Mouse (Mus musculus) layer of hippocampus, adult 9-10 months (tissue): Measurements from ENCODE around the gene Dhrs2.
A peak's percentile ranks its signal among the peaks of the same experiment; 100 is the strongest.

Source experiments
- DNase-seq: peaks from one replicate; pipeline ENCODE4 v3.0.0; 2022; ENCODE audit warnings: low spot score

The Dhrs2 gene

DNA sequence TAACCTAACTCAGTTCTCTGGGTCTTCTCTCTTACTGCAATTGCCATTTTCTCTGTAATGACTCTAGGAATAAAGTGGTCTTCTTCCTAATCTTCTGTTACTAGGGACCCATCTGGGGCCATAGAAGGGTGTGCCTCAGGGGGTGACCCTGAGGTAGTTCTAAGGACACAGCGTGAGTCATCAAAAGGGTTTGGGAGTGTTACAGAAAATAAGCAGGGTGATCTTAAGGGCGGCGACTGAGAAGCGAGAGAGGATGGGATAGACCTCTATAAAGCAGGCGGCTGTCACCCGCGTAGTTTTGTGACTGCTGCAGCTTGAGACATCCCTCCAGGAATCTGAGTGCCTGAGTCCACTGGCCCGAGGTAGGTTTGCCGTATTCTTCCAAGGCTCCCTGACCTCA is at the start of gene Dhrs2:
Dhrs2 (plus strand) TSS at position 301 of the 400 bp plus-strand sequence.
- no peak for DNase-seq

DNA sequence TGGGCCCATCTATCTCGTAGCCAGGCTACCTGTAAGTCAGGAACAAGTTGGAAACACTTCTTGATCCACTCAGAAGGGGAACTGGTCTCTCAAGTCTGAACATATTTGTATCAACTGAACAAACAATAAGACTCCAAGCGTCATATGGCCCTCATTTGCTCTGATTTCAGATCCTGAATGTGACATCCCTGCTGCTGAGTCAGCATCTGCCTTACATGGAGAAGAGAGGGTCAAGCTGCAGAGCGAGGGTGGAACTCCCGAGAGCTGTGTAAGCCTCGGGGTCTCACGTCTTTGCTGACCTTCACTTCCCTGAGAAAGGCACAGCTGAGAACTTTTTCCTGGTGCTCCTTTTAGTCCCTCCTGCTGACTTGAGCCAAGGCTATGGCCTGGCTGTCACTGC is 47.6 kb upstream of the Dhrs2 start:
- DNase-seq, result no peak

GRCm38 (mm10) chr14:55177274-55177673 is 44.5 kb upstream of the Dhrs2 start:
- DNase-seq, result no peak

GRCm38 (mm10) chr14:55180951-55181350 is 40.9 kb upstream of the Dhrs2 start:
- no peak for DNase-seq

DNA sequence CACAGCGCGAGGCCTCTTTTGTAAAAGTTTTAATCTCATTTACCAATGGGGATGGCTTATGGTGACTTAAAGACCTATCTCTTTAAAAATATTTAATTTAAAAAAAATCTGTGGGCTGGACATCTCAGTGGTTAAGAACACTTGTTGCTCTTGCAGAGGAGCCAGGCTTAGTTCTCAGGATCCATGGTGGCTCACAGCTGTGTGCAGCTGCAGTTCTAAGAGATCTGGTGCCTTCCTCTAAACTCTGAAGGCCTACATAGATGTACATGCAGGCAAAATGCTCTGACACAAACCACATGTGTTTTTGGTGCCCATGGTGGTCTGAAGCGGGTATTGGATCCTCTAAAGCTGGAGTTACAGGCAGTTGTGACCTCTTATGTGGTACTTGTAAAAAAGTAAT is 38.6 kb upstream of the Dhrs2 start:
- DNase-seq, result no peak

GRCm38 (mm10) chr14:55184640-55185145 is 37.1 kb upstream of the Dhrs2 start:
- no peak for DNase-seq

DNA sequence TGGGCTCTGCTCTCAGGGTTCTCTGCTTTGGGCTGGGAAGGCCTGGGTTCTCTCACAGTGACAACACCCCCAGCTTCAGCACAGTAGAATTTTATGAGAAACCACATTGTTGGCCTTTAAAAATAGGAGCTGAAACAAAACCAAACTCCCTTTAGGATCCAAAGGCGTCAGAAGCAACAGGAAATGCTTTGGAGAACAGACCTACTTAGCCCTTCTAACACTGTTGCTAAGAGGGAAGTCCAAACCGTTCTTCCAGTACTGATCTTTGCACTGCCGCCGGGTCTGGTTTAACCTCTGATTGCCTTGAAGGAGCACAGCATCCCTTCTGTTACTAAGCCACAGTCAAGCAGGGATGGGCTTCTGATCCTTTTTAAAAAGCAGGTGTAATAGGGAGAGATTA is 33.3 kb upstream of the Dhrs2 start:
- DNase-seq, result no peak

DNA sequence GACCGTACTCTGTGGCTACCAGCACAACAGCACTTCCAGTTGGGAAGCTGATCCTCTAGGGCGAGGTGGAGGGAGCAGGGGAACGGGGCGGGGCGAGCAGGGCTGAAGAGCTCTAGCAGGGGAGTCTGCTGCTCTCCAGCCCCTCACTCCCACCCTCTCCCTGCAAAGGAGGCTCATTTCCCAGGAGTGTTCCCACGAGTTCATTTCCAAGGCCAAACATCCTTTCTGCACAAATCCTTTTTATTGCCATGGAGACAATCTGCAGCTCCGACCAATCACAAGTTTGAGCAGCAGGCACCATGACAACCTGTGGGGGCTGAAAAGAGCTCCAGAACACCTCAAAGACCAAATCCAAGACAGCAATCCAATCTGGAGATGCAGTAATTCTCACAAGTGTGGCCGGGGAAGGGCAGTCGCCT is 32.4 kb upstream of the Dhrs2 start:
- no peak for DNase-seq

- no peak for DNase-seq
Observed at GRCm38 (mm10) chr14:55193354-55193753, 28.5 kb upstream of the Dhrs2 start.

DNA sequence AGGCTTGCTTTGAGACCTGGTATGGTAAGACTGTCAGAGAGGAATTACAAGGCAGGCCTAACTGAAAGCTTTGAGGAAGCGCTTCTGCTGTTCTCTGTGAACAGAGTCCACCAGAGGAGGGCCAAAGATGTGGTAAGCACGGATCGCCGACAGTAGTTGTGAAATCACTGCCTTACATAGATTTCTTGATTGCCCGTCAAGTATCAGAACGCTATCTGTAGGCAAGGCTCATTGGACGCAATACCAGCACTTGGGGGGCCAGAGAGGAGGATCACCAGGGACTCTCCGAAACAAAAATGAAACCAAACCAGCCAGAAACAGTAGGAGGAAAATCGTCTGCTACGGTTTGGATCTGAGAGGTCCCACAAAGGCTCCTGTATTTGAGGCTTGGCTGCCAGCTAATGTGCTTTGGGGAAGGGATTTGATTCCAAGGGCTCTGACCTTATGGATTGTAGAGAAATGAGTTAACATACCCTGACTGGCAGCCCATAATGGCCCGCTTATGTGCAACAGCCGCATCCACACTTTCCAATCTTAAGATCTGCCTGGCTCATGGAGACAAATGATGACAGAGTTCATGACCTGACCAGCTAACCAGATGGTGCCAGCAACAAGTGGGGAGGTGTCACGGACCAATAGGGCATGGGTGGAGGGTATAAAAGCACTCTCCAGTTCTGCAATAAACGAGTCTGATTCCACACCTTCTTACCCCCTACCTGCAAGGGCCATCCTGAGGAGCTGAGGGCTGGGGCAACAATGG is 27.8 kb upstream of the Dhrs2 start:
- DNase-seq, result no peak

GRCm38 (mm10) chr14:55194786-55195185 is 27.0 kb upstream of the Dhrs2 start:
- no peak for DNase-seq

DNA sequence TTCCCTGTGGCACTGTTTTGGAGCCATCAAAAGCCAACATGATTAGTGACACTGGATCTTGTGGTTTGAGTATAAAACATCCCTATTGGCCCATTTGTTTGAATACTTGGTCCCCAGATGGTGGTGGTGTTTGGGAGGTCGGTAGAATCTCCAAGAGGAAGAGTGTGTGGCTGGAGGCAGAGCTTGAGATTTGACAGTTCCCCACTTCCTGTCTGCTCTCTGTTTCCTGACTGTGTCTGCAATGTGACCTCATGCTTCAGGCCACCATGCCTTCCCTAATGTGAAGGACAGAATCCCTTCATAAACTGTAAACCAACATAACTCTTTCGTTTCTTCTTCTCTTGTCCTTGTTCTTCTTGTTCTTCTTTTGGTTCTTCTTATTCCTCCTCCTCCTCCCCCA is 24.7 kb upstream of the Dhrs2 start:
- DNase-seq, result no peak

DNA sequence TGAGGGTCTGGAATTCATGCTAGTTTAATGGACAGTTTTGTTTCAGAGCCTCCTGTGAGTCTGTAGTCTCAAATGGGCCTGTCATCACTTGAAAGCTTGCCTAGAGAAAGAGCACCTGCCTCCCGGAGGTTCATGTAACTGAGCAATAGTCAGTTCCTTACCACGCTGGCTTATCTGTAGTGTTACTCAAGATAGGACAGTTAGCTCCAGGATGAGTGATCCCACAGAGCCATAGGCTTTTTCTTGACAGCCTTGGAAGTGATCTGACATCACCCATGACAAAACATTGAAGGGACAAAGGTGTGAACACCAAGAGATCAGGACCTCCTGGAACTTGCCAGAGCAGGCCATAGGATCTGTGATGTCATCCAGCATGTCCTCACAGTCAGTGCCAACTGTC is 23.6 kb upstream of the Dhrs2 start:
- DNase-seq, result no peak

DNA sequence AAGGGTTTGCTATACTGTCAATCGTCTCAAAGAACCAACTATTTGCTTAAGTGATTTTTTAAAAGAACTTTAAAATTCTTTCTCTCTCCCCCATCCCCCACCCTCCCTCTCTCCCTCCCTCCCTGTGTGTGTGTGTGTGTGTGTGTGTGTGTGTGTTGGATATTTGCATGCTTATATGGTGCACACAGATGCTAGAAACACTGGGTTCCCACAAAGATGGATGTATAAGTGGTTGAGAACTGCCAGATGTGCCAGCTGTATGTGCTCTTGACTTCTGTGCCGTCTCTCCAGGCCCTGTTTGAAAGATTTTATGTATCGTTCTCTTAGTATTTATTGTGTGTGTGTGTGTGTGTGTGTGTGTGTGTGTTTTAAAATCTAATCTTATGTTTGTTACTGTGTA is 17.3 kb upstream of the Dhrs2 start:
- DNase-seq, result no peak

DNA sequence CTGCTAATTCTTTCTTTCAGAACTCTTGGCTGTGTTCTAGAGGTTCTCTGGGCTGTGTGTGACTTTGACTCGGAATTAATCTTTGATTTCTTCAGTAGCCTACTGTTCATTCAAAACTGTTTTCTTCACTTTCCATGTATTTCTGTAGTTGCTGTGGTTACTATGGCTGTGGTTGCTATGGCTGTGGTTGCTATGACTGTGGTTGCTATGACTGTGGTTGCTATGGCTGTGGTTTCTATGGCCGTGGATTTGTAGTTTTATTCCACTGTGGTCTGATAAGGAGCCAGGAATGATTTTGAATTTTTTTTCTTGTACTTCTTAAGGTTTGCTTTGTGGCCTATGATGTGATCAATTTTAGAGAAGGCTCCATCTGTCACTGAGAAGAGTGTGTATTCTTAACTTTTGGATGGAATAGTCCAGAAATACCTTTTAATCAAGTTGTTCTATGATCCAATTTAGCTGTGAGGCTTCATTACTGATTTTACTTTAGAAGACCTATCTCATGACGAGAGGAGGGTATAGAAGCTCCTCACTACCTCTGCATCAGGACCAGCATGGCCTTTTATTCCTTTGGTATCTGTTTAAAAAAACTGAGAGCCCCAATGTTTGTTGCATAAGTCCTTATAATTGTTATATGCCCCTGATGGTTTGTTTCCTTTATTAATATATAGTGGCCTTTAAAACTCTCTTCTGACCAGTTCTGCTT is 16.6 kb upstream of the Dhrs2 start:
- peak; percentile 51 for DNase-seq

DNA sequence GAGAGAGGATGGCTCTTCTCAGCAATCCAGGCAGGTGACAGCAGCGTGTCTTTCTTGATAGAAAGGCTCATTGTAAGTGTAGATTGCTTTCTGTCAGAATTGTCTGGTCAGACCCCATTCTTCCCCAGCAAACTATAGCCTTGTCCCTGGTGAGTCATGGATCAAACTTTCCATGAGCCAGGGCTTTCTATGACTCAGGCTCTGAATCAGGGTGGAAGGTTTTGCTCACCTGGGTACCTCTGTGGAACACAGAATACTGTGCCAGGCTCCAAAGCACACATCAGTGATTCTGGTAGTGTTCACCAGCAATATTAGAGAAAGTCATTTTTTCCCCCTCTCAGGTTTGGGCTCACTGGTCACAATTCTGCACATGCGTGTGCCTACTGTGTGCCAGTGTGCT is 13.5 kb upstream of the Dhrs2 start:
- DNase-seq, result no peak

DNA sequence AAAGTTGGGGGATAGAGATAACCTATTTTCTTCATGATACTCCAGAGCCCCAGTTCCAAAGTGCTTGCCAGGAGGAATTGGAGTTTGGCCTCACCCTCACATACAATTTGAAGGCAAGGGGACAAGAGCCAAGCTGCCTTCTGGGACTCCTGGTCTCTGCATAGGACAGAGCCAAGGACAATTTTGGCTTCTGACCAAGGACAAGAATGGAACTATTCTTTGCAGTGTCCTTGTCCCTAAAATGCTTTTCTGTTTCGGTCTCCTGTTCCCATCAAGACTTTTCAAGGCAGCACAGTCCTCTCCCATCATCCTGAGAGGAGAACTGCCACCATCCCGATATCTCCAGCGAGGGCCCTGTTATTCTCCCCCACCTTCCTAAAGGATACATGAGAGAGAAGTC is 8.2 kb upstream of the Dhrs2 start:
- DNase-seq, result no peak

DNA sequence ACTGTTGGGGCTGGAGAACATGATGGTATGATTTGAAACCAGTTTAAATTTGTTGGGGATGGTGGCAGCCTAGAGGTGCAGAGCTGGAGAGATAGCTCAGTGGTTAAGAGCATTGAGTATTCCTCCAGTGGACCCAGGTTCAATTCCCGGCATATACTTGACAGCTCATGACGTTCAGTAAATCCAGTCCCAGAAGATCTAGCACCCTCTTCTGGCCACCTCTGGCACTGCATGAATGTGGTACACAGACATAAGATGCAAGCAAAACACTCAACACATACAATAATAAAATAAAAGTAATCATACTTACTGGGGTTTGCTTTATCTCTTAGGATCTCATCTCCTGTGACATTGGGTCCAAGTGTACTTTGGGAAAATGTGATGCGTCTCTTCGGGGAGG is 7.3 kb upstream of the Dhrs2 start:
- DNase-seq, result no peak

GRCm38 (mm10) chr14:55223172-55223571 is 1.4 kb downstream of the Dhrs2 start:
- DNase-seq, result no peak

- DNase-seq, result no peak
Observed at GRCm38 (mm10) chr14:55234639-55235038, 12.8 kb downstream of the Dhrs2 start.

- no peak for DNase-seq
Observed at GRCm38 (mm10) chr14:55236685-55237084, 14.9 kb downstream of the Dhrs2 start.

DNA sequence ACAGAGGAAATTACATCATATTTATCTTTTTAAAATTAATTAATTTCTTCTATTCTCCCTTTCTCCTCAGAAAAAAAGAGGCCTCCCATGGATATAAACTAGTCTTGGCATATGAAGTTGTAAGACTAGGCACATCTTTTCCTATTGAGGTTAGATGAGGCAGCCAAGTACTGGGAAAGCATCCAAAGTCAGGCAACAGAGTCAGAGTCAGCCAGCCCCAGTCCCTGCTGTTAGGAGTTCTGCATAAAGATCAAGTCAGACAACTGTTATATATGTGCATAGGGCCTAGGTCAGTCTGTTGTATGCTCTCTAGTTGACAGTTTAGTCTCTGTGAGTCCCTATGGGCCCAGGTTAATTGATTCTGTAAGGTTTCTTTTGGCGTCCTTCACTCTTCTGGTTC is 20.9 kb downstream of the Dhrs2 start:
- DNase-seq, result no peak

- no peak for DNase-seq
Observed at GRCm38 (mm10) chr14:55247181-55247580, 25.4 kb downstream of the Dhrs2 start.

DNA sequence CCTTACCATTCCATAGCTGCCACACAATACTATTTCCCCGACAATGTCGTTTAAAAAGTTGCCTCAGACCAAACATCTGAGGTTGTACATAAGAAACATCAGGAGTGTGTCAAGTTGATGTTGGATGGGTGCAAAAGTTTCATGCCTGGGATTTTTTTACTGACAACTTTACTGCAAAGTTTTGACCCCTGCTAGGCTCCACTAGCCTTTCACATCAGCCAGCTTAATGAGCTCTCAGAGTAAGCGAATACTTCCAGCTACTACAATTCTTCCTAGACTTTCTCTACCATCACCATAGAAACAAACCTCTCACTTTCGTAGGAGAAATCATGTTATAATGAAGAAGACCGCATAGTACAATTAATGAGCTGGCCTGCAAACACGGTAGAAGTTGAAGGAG is 26.5 kb downstream of the Dhrs2 start:
- DNase-seq, result no peak
